Mouse (Mus musculus) kidney, adult 8-10 months (tissue): ENCODE results near the gene Fn1.

Experiments used
- DNase-seq, 2 experiments: peaks; one replicate each; pipeline ENCODE4 v3.0.0; 2022

Gene Fn1

GRCm38 (mm10) chr1:71648166-71648565 lies 4.8 kb downstream of the Fn1 start:
- no peak for DNase-seq

- DNase-seq = no peak
Observed at GRCm38 (mm10) chr1:71646774-71647173, 6.2 kb downstream of the Fn1 start.

DNA sequence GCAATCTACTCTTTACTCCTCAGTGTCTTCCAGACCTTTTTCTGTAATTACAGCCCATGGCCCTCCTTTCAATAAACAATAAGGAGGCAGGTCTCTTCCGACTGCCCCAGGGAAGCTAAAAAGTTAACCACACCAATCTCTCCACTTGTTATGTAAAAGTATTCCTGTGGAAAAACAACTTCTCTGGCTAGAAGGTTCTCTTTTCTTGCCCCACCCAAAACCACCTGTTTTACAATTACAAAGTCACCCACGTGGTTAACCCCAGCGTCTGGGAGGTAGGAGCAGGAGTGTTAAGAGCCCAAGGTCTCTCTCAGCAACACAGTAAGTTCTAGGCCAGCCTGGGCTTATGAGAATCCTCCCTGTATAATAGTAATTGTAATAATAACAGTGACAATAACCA lies 7.0 kb downstream of the Fn1 start:
- no peak for DNase-seq

GRCm38 (mm10) chr1:71645466-71645865 lies 7.5 kb downstream of the Fn1 start:
- DNase-seq = no peak

DNA sequence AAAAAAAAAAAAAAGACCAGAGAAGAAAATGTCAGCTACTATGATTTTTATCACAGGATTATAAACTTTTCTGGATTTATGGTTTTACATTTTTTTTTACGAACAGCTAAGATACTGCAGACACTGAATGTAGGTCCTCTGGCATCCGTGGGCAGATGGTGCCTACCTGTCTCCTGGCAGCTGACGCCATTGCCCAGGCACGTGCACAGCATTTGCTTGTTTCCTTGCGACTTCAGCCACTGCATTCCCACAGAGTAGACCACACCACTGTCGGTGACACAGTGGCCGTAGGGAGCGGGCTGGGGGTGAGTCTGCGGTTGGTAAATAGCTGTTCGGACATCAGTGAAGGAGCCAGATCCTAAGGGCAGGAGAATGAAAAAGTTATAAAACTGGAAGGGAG lies 10.2 kb downstream of the Fn1 start:
- no peak for DNase-seq

GRCm38 (mm10) chr1:71641206-71641605 lies 11.8 kb downstream of the Fn1 start:
- no peak for DNase-seq

DNA sequence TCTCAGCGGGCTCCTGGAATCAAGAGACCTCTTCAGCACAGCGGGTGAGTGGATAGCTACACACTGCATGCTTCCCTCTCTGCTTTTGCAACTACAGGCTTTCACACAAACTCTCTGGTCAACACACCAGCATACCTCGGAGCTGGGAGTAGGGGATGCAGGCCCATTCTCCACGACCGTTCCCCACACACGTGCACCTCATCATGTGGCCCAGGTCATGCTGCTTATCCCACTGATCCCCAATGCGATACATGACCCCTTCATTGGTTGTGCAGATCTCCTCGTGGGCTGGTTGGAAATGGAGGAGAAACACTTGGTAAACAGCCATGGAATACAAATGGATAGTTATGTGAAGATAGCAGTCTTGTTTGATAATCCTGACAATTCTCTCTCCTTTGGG lies 12.8 kb downstream of the Fn1 start:
- DNase-seq = no peak

DNA sequence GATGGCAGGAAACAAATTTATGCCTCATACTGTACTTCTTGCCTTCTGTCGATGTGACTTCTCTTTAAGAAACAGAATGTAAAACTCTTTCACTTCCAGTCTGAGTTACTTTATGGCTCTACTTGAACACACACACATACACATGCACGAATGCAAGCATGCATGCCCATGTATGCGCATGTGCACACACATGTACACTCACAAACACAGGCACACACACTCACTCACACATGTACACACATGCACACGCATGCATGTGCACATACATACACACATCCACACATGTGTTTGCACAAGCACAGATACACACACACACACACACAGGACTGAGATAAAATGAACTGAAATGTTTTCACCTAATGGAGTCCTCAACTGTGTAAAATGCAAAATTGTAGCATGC lies 16.3 kb downstream of the Fn1 start:
- DNase-seq = no peak

DNA sequence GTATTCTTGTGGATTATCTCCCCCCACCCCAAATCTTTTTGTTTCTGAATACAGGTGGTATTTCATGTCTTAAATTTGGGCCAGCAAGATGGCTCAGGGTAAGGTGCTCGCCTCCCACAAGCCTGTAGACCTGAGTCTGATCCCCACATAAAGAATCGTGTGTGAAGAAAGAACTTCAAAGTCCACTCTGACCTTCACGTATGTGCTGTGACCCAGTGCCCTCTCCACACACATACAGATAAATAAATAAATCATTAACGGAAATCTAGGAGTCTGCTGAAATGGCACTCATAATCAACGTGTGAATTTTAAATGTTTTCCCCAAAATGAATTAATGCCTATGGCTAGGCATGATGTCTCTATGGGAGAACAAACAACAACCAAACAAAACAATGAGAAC lies 16.9 kb downstream of the Fn1 start:
- no peak for DNase-seq

- DNase-seq = no peak
Observed at GRCm38 (mm10) chr1:71635101-71636014, 17.6 kb downstream of the Fn1 start.

GRCm38 (mm10) chr1:71634471-71634981 lies 18.5 kb downstream of the Fn1 start:
- DNase-seq = peak; percentile 11 to 15

- DNase-seq = no peak
Observed at GRCm38 (mm10) chr1:71632387-71632786, 20.6 kb downstream of the Fn1 start.

GRCm38 (mm10) chr1:71631811-71632210 lies 21.2 kb downstream of the Fn1 start:
- peak; percentile 9 to 33 for DNase-seq

GRCm38 (mm10) chr1:71630243-71630642 lies 22.8 kb downstream of the Fn1 start:
- DNase-seq = no peak

GRCm38 (mm10) chr1:71623625-71624024 lies 29.4 kb downstream of the Fn1 start:
- DNase-seq = no peak

DNA sequence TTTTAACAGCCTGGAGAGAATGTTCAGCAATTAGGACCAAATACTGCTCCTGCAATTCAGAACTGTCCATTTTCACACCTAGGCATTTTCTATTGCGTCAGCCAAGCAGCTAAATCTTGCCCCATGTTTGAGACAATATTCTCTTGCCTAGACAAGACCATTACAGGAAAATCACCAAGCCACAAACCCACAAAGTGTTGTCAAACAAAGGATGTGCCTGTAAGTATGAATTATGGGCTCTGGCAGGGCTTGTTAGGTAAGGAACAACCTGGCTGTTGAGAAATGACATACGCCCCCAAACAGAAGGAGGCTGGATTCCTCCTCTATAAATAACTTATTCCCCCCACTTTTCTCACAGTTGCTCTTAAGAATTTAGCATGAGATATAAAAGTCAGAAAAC lies 31.5 kb downstream of the Fn1 start:
- no peak for DNase-seq

DNA sequence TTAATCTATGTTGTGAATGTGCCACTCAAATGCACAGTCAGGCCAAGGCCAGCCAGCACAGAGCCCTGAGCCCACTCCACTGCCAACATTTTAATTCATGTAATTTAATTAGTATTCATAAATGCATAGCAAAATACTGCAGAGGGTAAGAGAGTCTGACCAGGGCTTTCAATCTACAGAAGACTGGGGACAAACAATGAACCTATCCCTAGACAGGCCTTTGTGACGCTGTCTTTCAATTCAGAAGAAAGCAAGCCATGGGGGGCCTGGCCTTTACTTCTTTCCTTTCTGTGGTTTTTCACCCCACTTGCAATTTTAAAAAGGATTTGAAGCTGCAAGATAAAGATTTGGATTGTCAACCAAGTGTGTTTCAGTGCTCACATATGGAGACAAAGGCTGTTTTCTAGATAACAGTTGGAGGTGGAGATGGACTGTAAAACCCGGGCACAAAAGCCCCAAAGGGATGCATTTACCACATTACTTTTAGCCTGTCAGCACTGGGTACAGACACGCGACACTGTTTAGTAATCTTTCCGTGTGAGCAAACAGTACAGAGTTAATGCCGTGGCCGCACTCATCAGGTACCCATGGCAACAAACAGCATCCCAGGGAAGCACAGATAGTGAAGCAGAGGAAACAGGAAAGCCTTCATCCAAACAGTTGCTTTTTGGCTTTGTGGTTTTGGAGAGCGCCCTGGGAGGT lies 38.3 kb downstream of the Fn1 start:
- DNase-seq = no peak

DNA sequence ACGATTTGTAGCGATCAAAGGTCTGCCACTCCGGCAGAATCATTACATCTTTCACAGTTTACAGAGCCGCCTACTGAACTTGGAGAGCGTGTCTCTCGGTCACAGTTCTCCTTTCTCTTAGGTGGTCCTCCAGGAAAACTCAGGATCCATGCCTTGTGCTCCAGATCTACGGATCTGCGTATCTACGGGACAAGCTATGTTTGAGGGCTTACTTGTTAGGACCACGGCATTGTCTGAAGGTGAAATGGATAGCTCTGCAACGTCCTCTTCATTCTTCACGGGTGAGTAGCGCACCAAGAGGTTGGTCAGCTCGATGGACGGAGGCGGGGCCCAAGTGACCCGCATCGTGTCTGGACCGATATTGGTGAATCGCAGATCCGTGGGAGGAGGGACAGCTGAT lies 40.7 kb downstream of the Fn1 start:
- no peak for DNase-seq

GRCm38 (mm10) chr1:71609916-71610315 lies 43.1 kb downstream of the Fn1 start:
- no peak for DNase-seq

GRCm38 (mm10) chr1:71609057-71609775 lies 43.8 kb downstream of the Fn1 start:
- no peak for DNase-seq

GRCm38 (mm10) chr1:71606600-71607325 lies 46.2 kb downstream of the Fn1 start:
- DNase-seq = peak; percentile 4 to 32

GRCm38 (mm10) chr1:71605751-71606150 lies 47.2 kb downstream of the Fn1 start:
- DNase-seq = no peak

GRCm38 (mm10) chr1:71595365-71595764 lies 57.6 kb downstream of the Fn1 start:
- DNase-seq = no peak
